Mouse (Mus musculus) neural tube, embryonic 11.5 days (tissue): ENCODE measurements around the gene Mrnip. TPM values are rescaled to one million over a fixed set of nuclear protein-coding genes. Genes with fewer than 3 reads are reported as not detected.

Experiments
- ATAC-seq: fragments of 200-750 bp; cut with Nextera tagmentation; 2 replicates; pipeline ENCODE4 v1.8.0; 2017; ENCODE audit warnings: moderate number of reproducible peaks, mild to moderate bottlenecking, moderate TSS enrichment, moderate library complexity; ENCODE audit not compliant: insufficient read depth, low FRiP score, low TSS enrichment
- DNase-seq: peaks from one replicate; pipeline ENCODE4 v3.0.0-alpha.2; 2015; ENCODE audit warnings: low spot score
- H3K27ac ChIP-seq: fragments of 300-500 bp; sonication (generic); 2 replicates; pipeline ENCODE4 v1.5.1; 2014; ENCODE audit warnings: low read depth, mild to moderate bottlenecking, low read length
- H3K27me3 ChIP-seq: fragments of 300-500 bp; sonication (generic); 2 replicates; pipeline ENCODE4 v1.6.1; 2014; ENCODE audit warnings: mild to moderate bottlenecking, low read length, mixed read lengths; ENCODE audit not compliant: control insufficient read depth, insufficient read depth
- H3K36me3 ChIP-seq: fragments of 300-500 bp; sonication (generic); 2 replicates; pipeline ENCODE4 v1.6.1; 2014; ENCODE audit warnings: mild to moderate bottlenecking, low read length, moderate library complexity, mixed read lengths; ENCODE audit not compliant: control insufficient read depth, insufficient read depth
- H3K4me1 ChIP-seq: fragments of 300-500 bp; sonication (generic); 2 replicates; pipeline ENCODE4 v1.6.1; 2014; ENCODE audit warnings: low read length, mixed read lengths; ENCODE audit not compliant: control insufficient read depth, insufficient read depth
- H3K4me2 ChIP-seq: fragments of 300-500 bp; sonication (generic); 2 replicates; pipeline ENCODE4 v1.6.1; 2014; ENCODE audit warnings: low read depth, mild to moderate bottlenecking, moderate library complexity
- H3K4me3 ChIP-seq: fragments of 300-500 bp; sonication (generic); 2 replicates; pipeline ENCODE4 v1.5.1; 2014; ENCODE audit warnings: low read depth, low read length
- H3K9ac ChIP-seq: fragments of 300-500 bp; sonication (generic); 2 replicates; pipeline ENCODE4 v1.6.1; 2014; ENCODE audit warnings: mild to moderate bottlenecking, low read length
- H3K9me3 ChIP-seq: fragments of 300-500 bp; sonication (generic); 2 replicates; pipeline ENCODE4 v1.6.1; 2016; ENCODE audit warnings: low read length; ENCODE audit not compliant: control insufficient read depth
- WGBS: fragments of 180-500 bp; shearing (Covaris S2); extraction: QIAGEN DNeasy Blood & Tissue Kit; methylation state at CpG from one replicate; pipeline ENCODE4 v1.1.7; 2014; 5-methylcytosine and 5-hydroxymethylcytosine counted together
- polyA plus RNA-seq: library from polyadenylated mRNA; unstranded; fragments of >200 nt; fragmentation: Nextera tagmentation; extraction: Ambion mirVana; gene quantifications from 2 replicates; pipeline ENCODE4 v1.2.1, GENCODE M21; 2014

The Mrnip gene
- polyA plus RNA-seq, 1 experiment from 2014 or later: 23.7 TPM

DNA sequence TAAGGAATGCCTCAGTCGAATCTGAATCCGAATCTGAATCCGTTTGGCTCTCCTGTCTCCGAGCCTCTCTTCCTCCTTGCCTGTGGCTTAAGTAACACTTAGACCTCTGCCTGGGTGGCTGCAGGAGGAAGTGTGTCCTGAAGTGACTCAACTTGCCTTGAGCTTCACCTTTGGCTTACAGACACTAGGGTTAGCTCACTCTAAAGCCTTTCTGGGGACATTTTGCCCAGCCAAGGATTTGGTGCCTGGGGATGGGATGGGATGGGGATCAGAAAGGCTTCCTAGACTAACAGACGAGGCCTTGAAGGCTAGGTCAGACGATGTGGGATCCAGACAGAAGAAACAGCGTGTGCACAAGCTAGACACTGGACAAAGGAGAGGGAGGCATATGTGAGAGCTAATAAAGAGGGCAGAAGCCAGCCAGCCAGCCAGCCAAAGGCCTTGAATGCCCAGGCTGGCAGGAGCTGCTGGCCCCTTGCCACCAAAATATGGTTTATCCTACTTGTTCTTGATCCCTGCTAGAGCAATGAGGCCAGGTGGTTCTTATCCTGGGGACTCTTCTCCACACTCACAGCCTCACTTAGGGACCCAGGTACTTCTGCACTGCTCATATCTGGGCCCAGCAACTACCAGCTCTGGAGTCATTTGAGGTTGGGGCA lies 55.1 kb downstream of the Mrnip start:
- no peaks in the 10 kb centered on the region for H3K9me3 ChIP-seq
- no peak overlapping the region for H3K27ac ChIP-seq
- ATAC-seq (no peak), DNase-seq (no peak)
- peaks cover 16% of the 10 kb centered on the region for H3K4me1 ChIP-seq
- WGBS: 51% methylated on average over 7 of the region's 7 CpGs
- peaks cover 2% of the 10 kb centered on the region; the same call in 1 of the 2 replicates for H3K36me3 ChIP-seq
- no peak overlapping the region for H3K9ac ChIP-seq
- 0 out of 2 replicates have a peak, but pooled peaks cover 2% of the 10 kb centered on the region for H3K27me3 ChIP-seq
- H3K4me3 ChIP-seq: no peak overlapping the region
- H3K4me2 ChIP-seq: no peak overlapping the region

DNA sequence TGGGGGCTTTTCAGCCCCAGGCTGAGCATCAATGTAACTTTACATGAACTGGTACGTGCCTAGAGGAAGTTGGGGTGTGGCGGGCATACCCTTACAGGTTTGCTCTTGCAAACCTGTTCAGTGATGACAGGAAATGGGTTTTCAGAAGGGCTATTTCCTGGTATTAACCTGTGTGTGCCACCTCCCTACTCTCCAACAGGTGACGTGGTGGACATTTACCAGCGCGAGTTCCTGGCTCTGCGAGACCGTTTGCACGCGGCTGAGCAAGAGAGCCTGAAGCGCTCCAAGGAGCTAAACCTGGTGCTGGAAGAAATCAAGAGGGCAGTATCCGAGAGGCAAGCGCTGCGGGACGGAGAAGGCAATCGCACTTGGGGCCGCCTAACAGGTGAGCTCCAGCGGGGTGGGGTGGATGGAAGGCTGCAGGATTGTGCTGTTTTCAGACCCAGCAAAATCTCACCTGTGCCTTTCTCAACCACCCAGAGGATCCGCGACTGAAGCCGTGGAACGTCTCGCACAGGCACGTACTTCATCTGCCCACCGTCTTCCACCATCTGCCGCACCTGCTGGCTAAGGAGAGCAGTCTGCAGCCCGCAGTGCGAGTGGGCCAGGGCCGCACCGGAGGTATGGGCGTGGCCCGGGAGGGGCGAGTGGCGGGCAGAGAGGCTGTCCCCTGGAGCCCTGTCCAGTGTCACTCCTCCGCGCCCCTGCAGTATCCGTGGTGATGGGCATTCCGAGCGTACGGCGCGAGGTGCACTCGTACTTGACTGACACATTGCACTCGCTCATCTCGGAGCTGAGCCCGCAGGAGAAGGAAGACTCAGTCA lies 56.4 kb downstream of the Mrnip start:
- Histone ChIP-seq H3K27me3 (0 out of 2 replicates have a peak, but pooled peaks cover 2% of the 10 kb centered on the region), H3K4me1 (peaks cover 16% of the 10 kb centered on the region), H3K4me3 (peak overlapping the region; percentile 14; the same call in 1 of the 2 replicates), H3K9me3 (no peaks in the 10 kb centered on the region), H3K4me2 (peak overlapping the region; percentile 42), H3K9ac (no peak overlapping the region), H3K36me3 (peaks cover 4% of the 10 kb centered on the region; the same call in 1 of the 2 replicates), H3K27ac (no peak overlapping the region)
- WGBS: 20% methylated on average over 45 of the region's 45 CpGs
- no peak for DNase-seq
- no peak for ATAC-seq

DNA sequence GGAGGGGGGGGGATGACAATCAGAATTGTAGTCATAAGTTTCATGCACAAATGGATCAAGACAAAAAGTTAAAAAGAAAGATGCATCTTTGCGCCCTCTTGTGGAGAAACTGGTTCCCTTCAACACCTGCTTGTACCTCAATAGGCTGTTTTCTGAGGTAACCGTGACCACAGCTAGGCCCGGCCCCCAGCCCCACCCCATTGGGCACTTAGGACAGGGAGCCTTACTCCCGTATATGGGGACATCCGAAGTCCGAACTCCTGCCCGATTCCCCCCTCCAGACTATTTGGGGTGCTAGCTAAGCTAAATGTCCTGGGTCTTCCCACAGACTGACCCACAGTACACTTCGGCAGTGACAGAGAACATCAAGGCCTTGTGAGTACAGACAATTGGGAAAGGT lies 57.2 kb downstream of the Mrnip start:
- no peak for DNase-seq
- Histone ChIP-seq H3K4me3 (peak overlapping the region; percentile 14; the same call in 1 of the 2 replicates), H3K9ac (no peak overlapping the region), H3K4me1 (peaks cover 12% of the 10 kb centered on the region), H3K27me3 (0 out of 2 replicates have a peak, but pooled peaks cover 2% of the 10 kb centered on the region), H3K4me2 (no peak overlapping the region; the same call in 1 of the 2 replicates), H3K36me3 (peaks cover 4% of the 10 kb centered on the region; the same call in 1 of the 2 replicates), H3K9me3 (no peaks in the 10 kb centered on the region), H3K27ac (no peak overlapping the region)
- 19% methylated on average over 8 of the region's 8 CpGs for WGBS
- 0 out of 2 replicates have a peak, but pooled peaks have one; percentile 39 for ATAC-seq

DNA sequence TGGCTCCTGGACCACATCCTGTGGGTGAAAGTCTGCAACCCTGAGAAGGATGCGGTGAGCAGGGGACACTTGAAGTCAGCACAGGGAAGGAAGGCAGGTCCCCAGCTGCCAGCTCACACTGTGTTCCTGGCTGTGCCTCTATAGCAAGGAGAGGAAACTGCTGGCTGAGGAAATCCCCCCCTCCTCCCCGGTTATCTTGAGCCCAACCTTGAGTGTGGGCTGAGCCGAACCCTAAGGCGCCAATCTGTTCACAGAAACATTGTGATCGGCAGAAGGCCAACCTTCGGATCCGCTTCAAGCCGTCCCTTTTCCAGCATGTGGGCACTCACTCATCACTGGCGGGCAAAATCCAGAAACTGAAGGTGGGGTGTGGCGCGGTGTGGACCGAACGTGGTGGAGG lies 58.8 kb downstream of the Mrnip start:
- no peaks in the 10 kb centered on the region for H3K9me3 ChIP-seq
- H3K27ac ChIP-seq: no peak overlapping the region
- 92% methylated on average over 13 of the region's 13 CpGs for WGBS
- ATAC-seq (no peak), DNase-seq (no peak)
- peaks cover 11% of the 10 kb centered on the region; the same call in 1 of the 2 replicates for H3K4me1 ChIP-seq
- no peak overlapping the region for H3K4me2 ChIP-seq
- H3K4me3 ChIP-seq: no peak overlapping the region
- H3K9ac ChIP-seq: no peak overlapping the region
- peaks cover 4% of the 10 kb centered on the region; the same call in 1 of the 2 replicates for H3K36me3 ChIP-seq
- peaks cover 14% of the 10 kb centered on the region for H3K27me3 ChIP-seq

DNA sequence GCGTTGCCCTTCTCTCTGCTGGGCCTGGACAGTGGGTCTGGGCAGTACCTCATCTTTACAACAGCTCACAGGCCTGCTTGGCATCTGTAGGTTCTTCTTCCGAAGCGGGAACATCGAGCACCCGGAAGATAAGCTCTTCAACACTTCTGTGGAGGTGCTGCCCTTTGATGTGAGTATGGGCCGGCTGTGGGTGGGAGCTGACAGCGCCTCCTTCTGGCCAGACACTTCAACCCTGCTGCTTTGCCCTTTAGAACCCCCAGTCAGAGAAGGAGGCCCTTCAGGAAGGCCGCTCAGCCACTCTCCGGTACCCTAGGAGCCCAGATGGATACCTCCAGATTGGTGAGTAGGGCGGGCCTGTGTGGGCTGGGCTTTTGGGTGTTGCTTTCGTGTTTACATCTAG lies 59.7 kb downstream of the Mrnip start:
- Histone ChIP-seq H3K9me3 (no peaks in the 10 kb centered on the region), H3K9ac (no peak overlapping the region), H3K27me3 (peaks cover 18% of the 10 kb centered on the region), H3K4me3 (no peak overlapping the region), H3K4me1 (peaks cover 5% of the 10 kb centered on the region; the same call in 1 of the 2 replicates), H3K27ac (no peak overlapping the region), H3K4me2 (no peak overlapping the region), H3K36me3 (peaks cover 4% of the 10 kb centered on the region; the same call in 1 of the 2 replicates)
- WGBS: 83% methylated on average over 11 of the region's 11 CpGs
- DNase-seq (no peak), ATAC-seq (no peak)

DNA sequence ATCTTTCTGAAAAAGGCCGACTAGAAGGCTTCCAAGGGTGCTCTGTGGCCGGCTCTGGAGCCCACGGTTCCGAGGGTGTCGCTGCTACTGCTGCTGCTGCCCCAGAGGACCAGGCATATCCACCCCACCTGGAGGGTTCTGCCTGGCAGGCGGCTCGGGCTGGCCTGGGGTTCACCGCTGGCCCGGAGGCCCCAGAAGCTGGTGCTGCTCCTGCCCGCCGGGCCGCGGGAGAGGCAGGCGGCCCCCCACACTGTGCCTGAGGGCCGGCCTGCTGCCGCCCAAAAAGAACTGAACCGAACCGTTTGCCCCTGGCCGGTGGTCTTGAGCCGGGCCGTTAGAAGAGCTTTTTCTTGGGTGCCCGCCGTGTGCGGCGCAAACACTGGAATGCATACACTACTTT lies 60.4 kb downstream of the Mrnip start:
- Histone ChIP-seq H3K4me3 (no peak overlapping the region), H3K27ac (no peak overlapping the region), H3K36me3 (peaks cover 4% of the 10 kb centered on the region; the same call in 1 of the 2 replicates), H3K9ac (no peak overlapping the region), H3K4me2 (no peak overlapping the region), H3K9me3 (no peaks in the 10 kb centered on the region), H3K27me3 (peaks cover 18% of the 10 kb centered on the region), H3K4me1 (peaks cover 5% of the 10 kb centered on the region; the same call in 1 of the 2 replicates)
- no peak for ATAC-seq
- 94% methylated on average over 25 of the region's 25 CpGs for WGBS
- no peak for DNase-seq

DNA sequence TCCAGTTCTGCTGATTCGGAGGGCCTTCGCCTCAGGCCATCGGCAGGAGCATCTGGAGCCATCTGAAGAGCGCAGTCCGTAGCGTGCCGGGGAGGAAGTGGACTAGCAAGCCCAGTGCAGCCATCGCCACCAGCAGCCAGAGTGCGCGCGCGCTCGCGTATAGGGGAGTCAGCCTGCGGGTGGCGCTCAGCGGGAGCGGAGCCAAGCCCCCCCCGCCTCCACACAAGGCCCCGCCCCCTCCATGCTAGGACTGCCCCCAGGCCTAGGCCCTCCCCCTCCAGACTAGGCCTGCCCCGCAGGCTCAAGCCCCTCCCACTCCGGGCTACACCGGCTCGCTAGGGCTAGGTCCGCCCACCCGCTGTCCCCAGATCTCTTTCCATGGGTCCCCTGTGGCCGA lies 62.3 kb downstream of the Mrnip start:
- under 1% methylated on average over 25 of the region's 27 CpGs for WGBS
- H3K4me2 ChIP-seq: peak overlapping the region; percentile 83
- peaks cover 16% of the 10 kb centered on the region for H3K27me3 ChIP-seq
- peak overlapping the region; percentile 20 for H3K9ac ChIP-seq
- no peaks in the 10 kb centered on the region for H3K9me3 ChIP-seq
- peak; percentile 88 for DNase-seq
- H3K4me3 ChIP-seq: peak overlapping the region; percentile 42
- ATAC-seq: peak; percentile 88
- H3K4me1 ChIP-seq: 0 out of 2 replicates have a peak, but pooled peaks cover 2% of the 10 kb centered on the region
- H3K27ac ChIP-seq: no peak overlapping the region
- H3K36me3 ChIP-seq: peaks cover 4% of the 10 kb centered on the region; the same call in 1 of the 2 replicates

DNA sequence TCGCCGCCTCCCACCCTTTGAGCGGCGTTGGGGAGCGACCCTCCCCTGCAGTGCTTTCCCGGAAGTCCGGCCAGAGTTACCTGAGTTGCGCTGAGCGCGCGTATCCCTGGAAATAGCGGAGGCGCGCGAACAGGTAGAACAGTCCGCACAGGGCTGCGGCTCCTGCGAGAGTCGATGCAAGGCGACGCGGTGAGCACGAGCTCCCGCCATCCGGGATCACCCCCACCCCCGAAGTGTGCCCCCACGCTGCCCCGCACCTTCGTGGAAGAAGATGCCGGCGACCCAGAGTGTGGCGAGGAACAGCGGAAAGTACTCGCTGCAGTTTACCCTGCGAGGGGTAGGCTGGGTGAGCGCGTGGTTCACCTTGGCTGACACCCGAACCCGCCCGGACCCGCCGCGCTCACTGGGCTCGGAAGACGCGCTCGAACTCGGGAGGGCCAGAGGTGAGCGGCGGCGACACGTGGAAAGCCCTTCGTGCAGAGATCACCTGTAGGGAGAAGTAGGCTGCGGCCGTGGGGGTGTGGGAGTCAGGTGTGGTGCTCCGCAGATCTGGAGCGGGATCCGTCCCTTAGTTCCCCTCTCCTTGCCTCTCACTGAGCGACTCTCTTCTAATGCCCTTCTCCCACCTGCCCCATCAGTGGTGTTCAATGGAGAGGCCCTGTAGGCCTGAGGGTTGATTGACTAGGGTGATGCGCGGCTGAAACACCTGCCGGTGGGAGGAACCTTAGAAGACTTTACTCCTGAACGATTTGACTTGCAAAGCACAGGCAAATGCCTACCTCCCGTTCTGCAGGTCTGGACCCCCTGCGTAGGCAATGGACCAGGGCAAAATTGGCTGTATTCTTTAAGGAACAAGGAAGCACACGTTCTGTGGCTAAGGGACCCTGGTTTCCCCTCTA lies 62.9 kb downstream of the Mrnip start:
- 0 out of 2 replicates have a peak, but pooled peaks have one; percentile 7 for ATAC-seq
- H3K27me3 ChIP-seq: peaks cover 16% of the 10 kb centered on the region
- H3K4me3 ChIP-seq: peak overlapping the region; percentile 42
- H3K27ac ChIP-seq: no peak overlapping the region
- peak overlapping the region; percentile 20; the same call in 1 of the 2 replicates for H3K9ac ChIP-seq
- no peak for DNase-seq
- peaks cover 4% of the 10 kb centered on the region; the same call in 1 of the 2 replicates for H3K36me3 ChIP-seq
- H3K9me3 ChIP-seq: no peaks in the 10 kb centered on the region
- 0 out of 2 replicates have a peak, but pooled peaks cover 2% of the 10 kb centered on the region for H3K4me1 ChIP-seq
- peak overlapping the region; percentile 83 for H3K4me2 ChIP-seq
- 1% methylated on average over 65 of the region's 66 CpGs for whole genome bisulfite sequencing
